ENCODE assay signal across 8 mouse cellular contexts in the genomic region with DNA sequence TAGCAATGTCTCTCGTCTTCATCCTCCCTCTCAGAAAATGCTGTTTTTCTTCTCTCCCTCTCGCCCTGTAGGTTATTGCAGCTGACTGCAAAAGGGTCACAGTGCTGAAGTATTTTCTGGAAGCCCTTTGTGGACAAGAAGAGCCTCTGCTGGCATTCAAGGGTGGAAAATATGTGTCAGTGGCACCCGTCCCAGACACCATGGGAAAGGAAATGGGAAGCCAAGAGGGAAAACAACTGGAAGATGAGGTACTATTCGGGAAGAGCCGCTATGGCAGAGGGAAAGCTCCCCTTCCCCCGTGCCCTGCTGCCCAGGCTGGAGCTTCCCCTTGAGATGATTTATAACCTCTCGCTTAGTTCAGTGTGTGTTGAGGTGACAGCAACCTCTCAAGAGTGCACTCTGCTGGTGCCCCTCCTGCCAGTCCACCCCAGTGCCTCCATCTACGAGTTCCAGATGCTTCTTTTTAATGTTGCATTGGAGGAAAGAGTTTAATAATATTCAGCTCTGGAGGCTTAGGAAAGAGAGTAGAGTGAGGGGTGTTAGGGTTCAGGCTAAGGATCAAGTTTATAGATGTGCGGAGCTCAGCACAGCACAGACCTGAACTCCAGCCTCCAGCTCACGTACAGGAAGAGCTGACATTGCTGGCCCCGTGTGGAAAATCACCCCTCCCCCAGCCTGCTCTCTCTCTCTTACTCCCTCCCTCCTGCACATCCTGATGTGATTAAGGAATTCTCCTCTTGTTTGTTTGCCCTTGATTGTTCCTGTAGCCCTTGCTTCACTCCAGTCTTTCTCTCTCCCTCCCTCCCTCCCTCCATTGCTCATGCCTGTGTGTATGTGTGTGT. TPM values are rescaled to one million over a fixed set of nuclear protein-coding genes. Genes with fewer than 3 reads are reported as not detected.
DNase-seq lines count a peak whose midpoint lies in the region; ATAC-seq lines count a peak whose summit lies in the region.

No protein-coding gene starts in this region.

- WGBS in intestine, embryonic 14.5 days: 21% methylated on average over 11 of the region's 11 CpGs
- 41% methylated on average over 11 of the region's 11 CpGs for WGBS in liver, embryonic 16.5 days (ENCODE audit: insufficient replicate concordance)

- intact Hi-C loops in gastrocnemius, postnatal 36 days (cut with DNase I): no loop called here

- no peak overlapping the region for H3K9ac ChIP-seq in intestine, embryonic 14.5 days (ENCODE audit: low read length)
- no peak overlapping the region for H3K9ac ChIP-seq in liver, embryonic 16.5 days (ENCODE audit: low read depth, low read length)

- no peaks in the 10 kb centered on the region for H3K27me3 ChIP-seq in intestine, embryonic 14.5 days (replicated peaks; ENCODE audit: control insufficient read depth, insufficient read depth, low read length)
- no peaks in the 10 kb centered on the region for H3K27me3 ChIP-seq in liver, embryonic 16.5 days (ENCODE audit: control insufficient read depth, insufficient read depth, low read depth, low read length)

- peaks cover 17% of the 10 kb centered on the region for H3K36me3 ChIP-seq in intestine, embryonic 14.5 days (ENCODE audit: control insufficient read depth, insufficient read depth, low read length)
- H3K36me3 ChIP-seq in liver, embryonic 16.5 days (ENCODE audit: control insufficient read depth, insufficient read depth): no peaks in the 10 kb centered on the region; the same call in 1 of the 2 replicates

- H3K4me2 ChIP-seq in intestine, embryonic 14.5 days (ENCODE audit: low read length): peak overlapping the region; percentile 0; the same call in 1 of the 2 replicates
- no peak overlapping the region for H3K4me2 ChIP-seq in liver, embryonic 16.5 days (ENCODE audit: low read depth, low read length)

- peaks cover 69% of the 10 kb centered on the region for H3K4me1 ChIP-seq in intestine, embryonic 14.5 days (replicated peaks; ENCODE audit: control insufficient read depth, insufficient read depth, low read length)
- peaks cover 30% of the 10 kb centered on the region for H3K4me1 ChIP-seq in liver, embryonic 16.5 days (ENCODE audit: control insufficient read depth, low read depth, low read length)

- peak; percentile 71 for DNase-seq in urinary bladder, postnatal 14 days (ENCODE audit: low spot score)
- no peak for DNase-seq in urinary bladder, adult 2 months (ENCODE audit: low spot score)
- DNase-seq in gastrocnemius, postnatal 36 days: peak; percentile 85 to 88
- DNase-seq in intestine, embryonic 14.5 days (ENCODE audit: low spot score): no peak
- peak; percentile 71 for DNase-seq in testis, postnatal 10 days (ENCODE audit: low spot score)
- no peak for DNase-seq in left cerebral cortex, adult 9 months (ENCODE audit: low spot score in 2 of 2)
- DNase-seq in spleen, postnatal 10 days (ENCODE audit: low spot score in 2 of 2): no peak

- H3K9me3 ChIP-seq in intestine, embryonic 14.5 days (ENCODE audit: control insufficient read depth, low read length): no peaks in the 10 kb centered on the region
- H3K9me3 ChIP-seq in liver, embryonic 16.5 days (replicated peaks; ENCODE audit: control insufficient read depth, low read length): no peaks in the 10 kb centered on the region

- H3K27ac ChIP-seq in intestine, embryonic 14.5 days (ENCODE audit: low read depth): peak overlapping the region; percentile 90
- no peak overlapping the region for H3K27ac ChIP-seq in liver, embryonic 16.5 days (ENCODE audit: low read length)

- peak; percentile 70 for ATAC-seq in intestine, embryonic 14.5 days (replicated peaks; ENCODE audit: low FRiP score, low TSS enrichment, low read depth)
- ATAC-seq in liver, embryonic 16.5 days (ENCODE audit: low read depth): peak; percentile 42; the same call in 1 of the 2 replicates

- H3K4me3 ChIP-seq in intestine, embryonic 14.5 days (ENCODE audit: low read depth, low read length): no peak overlapping the region
- no peak overlapping the region for H3K4me3 ChIP-seq in liver, embryonic 16.5 days (ENCODE audit: low read depth, low read length)

RNA-seq across cellular contexts. Expression of gene Hic1, which starts 30.0 kb away (rescaled TPM):
- 16.9 and 20.7 TPM in 2 replicates for polyA plus RNA-seq in urinary bladder, adult 2 months (2012; rRNA removed)
- 1 to 10 TPM; 5.1 to 7.2 TPM for total RNA-seq in gastrocnemius, postnatal 36 days (2021)
- polyA plus RNA-seq in intestine, embryonic 14.5 days (2014; fragmentation: Nextera tagmentation; extraction: Ambion mirVana): 13.0 and 14.5 TPM in 2 replicates
- polyA plus RNA-seq in liver, embryonic 16.5 days (2015; fragmentation: Nextera tagmentation; extraction: Ambion mirVana): 0.44 and 1.0 TPM in 2 replicates

RNA-seq across cellular contexts. Expression of gene Ovca2, which starts 39.3 kb away (rescaled TPM):
- polyA plus RNA-seq in urinary bladder, adult 2 months (2012; rRNA removed): 16.0 and 19.9 TPM in 2 replicates
- total RNA-seq in gastrocnemius, postnatal 36 days (2021): 1 to 10 TPM; 2.4 to 3.0 TPM
- 29.9 and 32.2 TPM in 2 replicates for polyA plus RNA-seq in intestine, embryonic 14.5 days (2014; fragmentation: Nextera tagmentation; extraction: Ambion mirVana)
- polyA plus RNA-seq in liver, embryonic 16.5 days (2015; fragmentation: Nextera tagmentation; extraction: Ambion mirVana): 8.7 and 9.6 TPM in 2 replicates

RNA-seq across cellular contexts. Expression of gene Dph1, which starts 51.7 kb away (rescaled TPM):
- polyA plus RNA-seq in urinary bladder, adult 2 months (2012; rRNA removed): 20.1 and 26.6 TPM in 2 replicates
- 1 to 10 TPM; 4.9 to 5.2 TPM for total RNA-seq in gastrocnemius, postnatal 36 days (2021)
- 27.9 and 31.5 TPM in 2 replicates for polyA plus RNA-seq in intestine, embryonic 14.5 days (2014; fragmentation: Nextera tagmentation; extraction: Ambion mirVana)
- polyA plus RNA-seq in liver, embryonic 16.5 days (2015; fragmentation: Nextera tagmentation; extraction: Ambion mirVana): 9.1 and 10.6 TPM in 2 replicates

RNA-seq across cellular contexts. Expression of gene Rtn4rl1, which starts 54.2 kb away (rescaled TPM):
- 23.3 and 34.8 TPM in 2 replicates for polyA plus RNA-seq in urinary bladder, adult 2 months (2012; rRNA removed)
- 1 to 10 TPM; 1.0 TPM for total RNA-seq in gastrocnemius, postnatal 36 days (2021)
- 1.6 and 2.0 TPM in 2 replicates for polyA plus RNA-seq in intestine, embryonic 14.5 days (2014; fragmentation: Nextera tagmentation; extraction: Ambion mirVana)
- 0.44 and 0.48 TPM in 2 replicates for polyA plus RNA-seq in liver, embryonic 16.5 days (2015; fragmentation: Nextera tagmentation; extraction: Ambion mirVana)

Comparison
In these comparisons a context has a peak if more than half of its experiments do, and no peak if none do; other contexts are left out.
1. DNase-seq: peak in urinary bladder, postnatal 14 days (single experiment), gastrocnemius, postnatal 36 days (2 of 2) and testis, postnatal 10 days (single experiment); none in urinary bladder, adult 2 months (single experiment), intestine, embryonic 14.5 days (single experiment), left cerebral cortex, adult 9 months (0 of 2) and spleen, postnatal 10 days (0 of 2).